8 mouse cellular contexts compared by ENCODE assay signal in the genomic region with DNA sequence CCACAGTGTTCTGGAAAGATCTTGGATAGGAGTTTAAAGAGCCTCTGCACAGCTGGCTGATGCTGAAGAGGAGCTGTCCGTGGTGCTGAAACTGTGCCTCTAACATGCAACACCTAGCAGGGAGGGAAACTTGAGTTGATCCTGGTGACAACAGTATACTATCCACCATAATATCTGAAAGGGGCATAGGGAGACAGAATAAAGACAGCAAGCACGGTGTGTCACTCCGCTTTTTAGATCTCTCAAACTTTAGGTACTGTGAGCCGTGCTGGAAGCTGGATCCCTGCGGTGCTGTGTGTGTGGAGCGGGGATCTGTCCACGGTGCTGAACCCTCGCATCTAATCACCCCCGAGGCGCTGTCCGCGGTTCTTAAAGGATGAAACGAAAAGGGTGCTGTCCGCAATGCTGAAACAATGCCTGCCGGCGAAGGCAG. TPM values are rescaled to one million over a fixed set of nuclear protein-coding genes. Genes with fewer than 3 reads are reported as not detected.
DNase-seq lines count a peak whose midpoint lies in the region; ATAC-seq lines count a peak whose summit lies in the region.
"Had no signal": no experiment of that assay in that cellular context is flagged by ENCODE, and none has a peak within 500 bp of the region (broad histone marks: within the 10 kb centered on the region; RNA-seq: fewer than 3 reads in every experiment).

No protein-coding gene starts in this region.

- no peaks in the 10 kb centered on the region for H3K27me3 ChIP-seq in hindbrain, embryonic 15.5 days
- peaks cover 38% of the 10 kb centered on the region for H3K27me3 ChIP-seq in limb, embryonic 11.5 days (ENCODE audit: control insufficient read depth, insufficient read depth, low read length)
- peaks cover 4% of the 10 kb centered on the region; the same call in 1 of the 2 replicates for H3K27me3 ChIP-seq in midbrain, embryonic 14.5 days (ENCODE audit: control insufficient read depth, insufficient read depth, low read length)
- H3K27me3 ChIP-seq in splenic B cell, adult 2 months (ENCODE audit: control insufficient read depth, insufficient read depth, low read length, poor library complexity, severe bottlenecking) = no peaks in the 10 kb centered on the region

- peaks cover 66% of the 10 kb centered on the region for H3K4me1 ChIP-seq in hindbrain, embryonic 15.5 days (replicated peaks)
- no peaks in the 10 kb centered on the region for H3K4me1 ChIP-seq in limb, embryonic 11.5 days (ENCODE audit: control insufficient read depth, insufficient read depth, low read length)
- peaks cover 32% of the 10 kb centered on the region for H3K4me1 ChIP-seq in midbrain, embryonic 14.5 days (ENCODE audit: control insufficient read depth, insufficient read depth, low read length)

- peak overlapping the region; percentile 47 for H3K27ac ChIP-seq in hindbrain, embryonic 15.5 days (replicated peaks)
- H3K27ac ChIP-seq in limb, embryonic 11.5 days (replicated peaks; ENCODE audit: low read depth, low read length) = no peak overlapping the region
- peak overlapping the region; percentile 58; the same call in 1 of the 2 replicates for H3K27ac ChIP-seq in midbrain, embryonic 14.5 days (replicated peaks; ENCODE audit: low read depth, low read length)
- H3K27ac ChIP-seq: layer of hippocampus, adult 2 months had no signal

- no peaks in the 10 kb centered on the region for H3K36me3 ChIP-seq in hindbrain, embryonic 15.5 days
- no peaks in the 10 kb centered on the region for H3K36me3 ChIP-seq in limb, embryonic 11.5 days (ENCODE audit: control insufficient read depth, insufficient read depth, low read length)
- H3K36me3 ChIP-seq in midbrain, embryonic 14.5 days (ENCODE audit: control insufficient read depth, insufficient read depth, low read length) = no peaks in the 10 kb centered on the region
- H3K36me3 ChIP-seq in splenic B cell, adult 2 months (ENCODE audit: control insufficient read depth, insufficient read depth, low read length, poor library complexity, severe bottlenecking) = no peaks in the 10 kb centered on the region

- H3K4me2 ChIP-seq in hindbrain, embryonic 15.5 days = peak overlapping the region; percentile 87
- H3K4me2 ChIP-seq in limb, embryonic 11.5 days (ENCODE audit: low read depth, severe bottlenecking) = no peak overlapping the region
- H3K4me2 ChIP-seq in midbrain, embryonic 14.5 days (ENCODE audit: low read length) = peak overlapping the region; percentile 67

- DNase-seq in NIH3T3 (ENCODE audit: low read depth) = peak; percentile 94
- peak; percentile 60 for DNase-seq in brain, adult 2 months (ENCODE audit: low read depth, low spot score)
- DNase-seq in gastrocnemius, adult 8-10 months (ENCODE audit: low spot score in 2 of 2) = peak; percentile 57 to 60
- DNase-seq in limb, embryonic 11.5 days (ENCODE audit: low spot score) = peak; percentile 97
- DNase-seq in midbrain, embryonic 14.5 days = peak; percentile 81
- peak; percentile 76 for DNase-seq in splenic B cell, adult 2 months (ENCODE audit: low read depth, low spot score)

- peak overlapping the region; percentile 33; the same call in 1 of the 2 replicates for H3K9ac ChIP-seq in hindbrain, embryonic 15.5 days
- H3K9ac ChIP-seq in limb, embryonic 11.5 days (ENCODE audit: low read length) = no peak overlapping the region
- peak overlapping the region; percentile 27; the same call in 1 of the 2 replicates for H3K9ac ChIP-seq in midbrain, embryonic 14.5 days (replicated peaks; ENCODE audit: low read length)

- ATAC-seq in hindbrain, embryonic 15.5 days (ENCODE audit: low FRiP score, low read depth) = no peak
- no peak for ATAC-seq in limb, embryonic 11.5 days (ENCODE audit: insufficient number of reproducible peaks, low FRiP score, low TSS enrichment, low read depth)
- no peak for ATAC-seq in midbrain, embryonic 14.5 days (ENCODE audit: low FRiP score, low TSS enrichment)

- peak overlapping the region; percentile 65 for H3K4me3 ChIP-seq in hindbrain, embryonic 15.5 days
- H3K4me3 ChIP-seq in limb, embryonic 11.5 days (ENCODE audit: low read depth, low read length) = no peak overlapping the region
- H3K4me3 ChIP-seq in midbrain, embryonic 14.5 days (replicated peaks; ENCODE audit: low read depth, low read length) = peak overlapping the region; percentile 59

- 1% methylated on average over 16 of the region's 16 CpGs for WGBS in hindbrain, embryonic 15.5 days
- WGBS in limb, embryonic 11.5 days = under 1% methylated on average over 16 of the region's 16 CpGs
- under 1% methylated on average over 16 of the region's 16 CpGs for WGBS in midbrain, embryonic 14.5 days

- H3K9me3 ChIP-seq in hindbrain, embryonic 15.5 days = no peaks in the 10 kb centered on the region
- no peaks in the 10 kb centered on the region for H3K9me3 ChIP-seq in limb, embryonic 11.5 days (ENCODE audit: control insufficient read depth, low read length)
- no peaks in the 10 kb centered on the region for H3K9me3 ChIP-seq in midbrain, embryonic 14.5 days (ENCODE audit: control insufficient read depth, low read length)

RNA-seq across cellular contexts. Expression of a gene that starts 1.2 kb away (rescaled TPM):
- not detected for total RNA-seq in gastrocnemius, adult 8-10 months (2022)
- 32.5 and 40.0 TPM in 2 replicates for polyA plus RNA-seq in hindbrain, embryonic 15.5 days (2015; fragmentation: Nextera tagmentation; extraction: Ambion mirVana)
- 0.14 TPM in 1 of 2 replicates, not detected in the other for polyA plus RNA-seq in limb, embryonic 11.5 days (2014; fragmentation: Nextera tagmentation; extraction: Ambion mirVana)
- polyA plus RNA-seq in midbrain, embryonic 14.5 days (2014; fragmentation: Nextera tagmentation; extraction: Ambion mirVana) = 38.5 and 56.7 TPM in 2 replicates

Comparison
In these comparisons a context has a peak if more than half of its experiments do, and no peak if none do; other contexts are left out.
1. RNA of a gene that starts 1.2 kb away (polyA plus RNA-seq): 32.5 to 40.0 TPM in hindbrain, embryonic 15.5 days and 38.5 to 56.7 TPM in midbrain, embryonic 14.5 days; 0.14 TPM in limb, embryonic 11.5 days; every median in the first group is over 10 times any median in the second.
2. Peak in every context shown above with its lines, with median percentiles within 50 percentile points of each other: DNase-seq.